Mouse (Mus musculus) right cerebral cortex, postnatal 10 days (tissue): ENCODE data around the gene Ssc4d.

Experiments used
- DNase-seq, 2 experiments: peaks; one replicate each; pipeline ENCODE4 v3.0.0; 2021; ENCODE audit warnings: low spot score in 2 of 2

The Ssc4d gene

DNA sequence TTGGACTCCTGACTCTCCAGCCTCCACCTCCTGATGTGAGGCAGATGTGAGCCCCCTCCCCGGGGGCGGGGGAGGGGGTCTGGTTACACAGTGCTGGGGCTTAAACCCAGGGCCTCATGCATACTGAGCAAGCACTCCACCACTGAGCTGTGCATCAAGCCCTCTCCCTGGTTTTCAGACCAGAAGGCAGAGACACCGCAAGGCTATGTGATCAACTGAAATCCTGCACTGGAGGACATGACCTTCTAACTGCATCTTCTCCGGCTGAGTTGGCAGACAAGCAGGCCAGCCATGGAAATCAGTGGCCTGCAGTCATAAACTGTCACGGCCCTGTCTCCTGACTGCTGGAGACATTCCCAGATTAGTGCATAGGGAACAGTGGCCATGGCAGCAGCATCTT, 33.7 kb downstream of the Ssc4d start:
- DNase-seq: no peak

DNA sequence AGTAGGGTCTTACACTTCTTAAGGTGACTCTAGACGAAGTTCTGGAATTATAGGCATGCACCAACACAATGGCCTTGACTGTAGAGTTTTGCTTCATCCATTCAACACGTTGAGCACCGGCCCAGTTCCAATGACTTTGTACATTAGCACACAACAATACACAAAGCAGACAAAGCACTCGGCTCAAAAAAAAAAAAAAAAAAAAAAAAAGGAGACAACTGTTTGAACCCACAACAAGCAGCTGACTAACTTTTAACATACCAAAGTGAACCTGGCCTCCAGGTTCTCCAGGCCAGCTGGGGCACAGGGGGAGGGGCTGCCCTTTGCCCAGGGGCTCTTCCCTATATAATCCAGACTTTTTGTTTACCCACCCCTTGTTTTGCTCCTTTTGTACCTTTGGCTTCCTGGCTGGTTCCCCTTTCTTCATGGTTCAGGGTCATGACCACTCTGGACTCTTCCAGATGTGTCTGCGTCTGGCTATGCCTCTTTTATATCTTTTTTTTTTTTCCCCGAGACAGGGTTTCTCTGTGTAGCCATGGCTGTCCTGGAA, 38.6 kb downstream of the Ssc4d start:
- no peak for DNase-seq

- DNase-seq: no peak
Observed at GRCm38 (mm10) chr5:135935176-135935523, 39.2 kb downstream of the Ssc4d start.

DNA sequence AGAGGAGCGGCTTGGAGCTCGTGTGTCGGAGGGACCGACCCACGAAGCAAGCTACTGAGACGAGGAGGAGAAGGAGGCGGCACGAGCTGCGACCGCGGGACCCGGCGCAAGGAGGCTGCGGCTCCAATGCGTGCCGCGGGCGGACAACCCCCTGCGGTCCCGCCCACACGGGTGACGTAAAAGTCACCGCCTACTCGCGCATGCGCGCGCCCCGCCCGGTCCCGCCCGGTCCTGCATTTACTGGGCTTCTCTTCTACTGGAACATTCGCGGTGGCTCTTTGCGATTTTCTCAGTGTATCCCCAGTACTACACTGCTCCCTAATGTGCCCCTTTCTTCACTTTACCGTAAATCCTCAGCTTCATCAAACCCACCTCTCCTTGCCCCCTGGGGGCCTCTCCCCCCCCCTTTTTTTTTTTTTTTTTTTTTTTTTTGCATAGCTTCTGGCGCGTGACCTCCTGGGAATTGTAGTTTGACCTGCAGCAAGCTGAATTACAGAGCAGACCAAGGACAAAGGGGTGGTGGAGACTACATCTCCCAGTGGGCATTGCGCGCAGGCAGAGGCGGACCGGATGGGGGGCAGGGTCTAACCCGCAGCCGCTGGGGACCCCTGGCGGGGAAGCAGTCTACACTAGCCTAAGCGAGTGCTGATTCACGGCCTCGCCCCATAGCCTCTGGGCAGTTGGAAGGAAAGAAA, 39.7 kb downstream of the Ssc4d start, which contains the start of gene Ywhag:
TSS of gene Ywhag (minus strand) at position 136 of the 695 bp plus-strand sequence.
- DNase-seq: peak; percentile 98

- peak; percentile 90 for DNase-seq
Observed at GRCm38 (mm10) chr5:135933900-135934441, 40.4 kb downstream of the Ssc4d start.

DNA sequence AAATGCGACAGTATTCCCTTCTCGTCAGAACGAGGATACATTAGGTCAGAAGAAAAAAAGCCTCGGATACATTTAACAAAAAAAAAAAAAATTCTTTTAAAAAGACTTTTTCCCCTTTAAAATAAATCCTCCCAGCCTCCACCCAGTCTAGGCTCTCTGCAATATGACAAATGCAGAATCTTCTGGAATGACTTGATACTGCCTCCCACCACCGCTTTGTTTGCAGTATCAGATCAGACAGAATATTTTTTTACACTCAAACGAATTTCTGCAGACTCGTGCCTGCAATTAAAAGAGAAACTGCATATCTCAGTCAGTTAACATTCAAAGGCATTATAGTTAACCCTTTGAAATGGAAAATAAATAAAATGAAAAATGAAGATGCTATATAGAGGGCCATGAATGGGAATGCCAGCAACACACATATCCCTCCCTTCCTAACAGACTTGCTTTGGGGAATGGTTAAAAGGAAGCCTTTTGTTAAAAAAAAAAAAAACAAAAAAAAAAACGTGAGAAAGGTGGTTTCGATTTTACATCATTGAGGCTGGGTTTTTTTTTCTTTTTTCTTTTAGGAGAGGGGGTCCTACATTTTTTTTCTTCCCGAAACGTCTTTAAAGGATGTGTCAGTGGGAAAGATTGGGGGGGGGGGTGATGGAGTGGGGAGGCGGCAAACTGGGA, 41.0 kb downstream of the Ssc4d start:
- no peak for DNase-seq

DNA sequence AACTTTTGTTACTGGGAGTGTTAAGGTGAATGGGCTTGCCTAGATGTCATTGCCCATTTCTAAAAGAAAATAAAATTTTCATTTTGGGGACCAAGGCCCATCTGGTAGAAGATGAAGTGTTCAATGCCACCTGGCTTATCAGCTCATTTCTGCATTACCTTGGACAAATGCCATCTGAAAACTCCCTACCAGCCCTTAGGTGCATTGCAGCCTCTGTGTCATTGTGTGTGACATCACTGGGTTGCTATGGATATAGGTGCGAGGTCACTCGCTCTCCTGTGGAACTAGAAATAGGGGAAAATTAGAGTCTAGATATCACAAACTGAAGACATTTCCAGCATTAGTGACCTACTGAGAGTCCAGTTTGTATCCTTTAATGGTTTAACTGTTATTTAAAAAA, 42.0 kb downstream of the Ssc4d start:
- DNase-seq: no peak

GRCm38 (mm10) chr5:135931526-135931925, 42.8 kb downstream of the Ssc4d start:
- DNase-seq: no peak

- DNase-seq: no peak
Observed at GRCm38 (mm10) chr5:135929685-135930424, 44.5 kb downstream of the Ssc4d start.

- DNase-seq: no peak
Observed at GRCm38 (mm10) chr5:135923901-135924300, 50.4 kb downstream of the Ssc4d start.

DNA sequence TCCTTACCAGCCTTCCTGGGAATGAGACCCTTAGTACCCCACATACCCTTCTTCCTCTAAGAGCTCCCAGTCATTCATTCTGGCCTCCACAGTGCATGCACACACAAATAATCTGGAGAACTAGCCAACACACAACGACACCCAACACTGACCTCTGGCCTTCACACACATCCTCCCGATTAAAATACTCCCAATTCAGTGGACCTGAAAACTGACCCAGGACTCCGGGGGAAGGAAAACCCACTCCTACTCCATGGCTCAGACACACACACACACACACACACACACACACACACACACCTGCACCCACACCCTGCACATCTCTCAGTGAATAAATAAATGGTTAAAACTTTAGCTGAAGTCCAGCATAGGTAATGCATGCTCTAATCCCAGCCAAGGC, 54.4 kb downstream of the Ssc4d start:
- no peak for DNase-seq

DNA sequence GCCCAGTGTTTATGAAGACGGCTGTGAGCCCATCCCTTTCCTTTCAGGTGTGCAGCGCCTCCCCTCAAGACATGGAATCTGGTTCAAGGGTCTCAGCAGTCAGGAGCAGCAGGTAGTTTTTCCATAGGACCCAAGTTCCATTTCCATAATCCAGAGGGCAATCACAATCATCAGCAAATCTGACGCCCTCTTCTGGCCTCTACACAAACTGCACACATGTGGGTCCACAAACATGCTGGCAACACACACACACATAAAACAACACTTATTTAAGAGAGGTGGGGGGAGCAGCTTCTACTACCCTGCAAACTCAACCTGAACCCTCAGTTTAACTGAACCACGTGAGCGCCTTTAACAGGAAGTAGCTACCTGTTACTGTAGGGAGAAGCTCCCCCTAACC, 55.7 kb downstream of the Ssc4d start:
- DNase-seq: no peak

DNA sequence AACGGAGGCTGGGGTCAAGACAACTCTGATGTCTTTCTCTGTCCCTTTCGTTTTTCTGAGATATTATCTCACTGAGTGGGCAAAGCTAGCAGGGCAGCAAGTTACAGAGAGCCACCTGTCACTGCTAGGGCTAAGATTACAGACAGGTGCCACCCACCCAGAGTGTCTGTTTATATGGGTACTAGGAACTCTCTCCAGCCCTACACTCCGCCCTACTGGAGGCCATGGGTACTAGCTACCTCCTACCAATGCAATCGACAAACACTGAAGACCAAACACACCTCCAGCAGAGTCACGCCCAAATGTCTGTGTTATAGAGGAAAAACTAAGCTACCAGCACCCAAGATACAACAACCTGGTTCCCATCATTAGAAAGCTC, 56.3 kb downstream of the Ssc4d start:
- no peak for DNase-seq

- no peak for DNase-seq
Observed at GRCm38 (mm10) chr5:135917327-135918058, 56.8 kb downstream of the Ssc4d start.

- no peak for DNase-seq
Observed at GRCm38 (mm10) chr5:135916601-135917000, 57.7 kb downstream of the Ssc4d start.

- no peak for DNase-seq
Observed at GRCm38 (mm10) chr5:135916051-135916565, 58.2 kb downstream of the Ssc4d start.

- DNase-seq: no peak
Observed at GRCm38 (mm10) chr5:135914156-135914555, 60.2 kb downstream of the Ssc4d start.

DNA sequence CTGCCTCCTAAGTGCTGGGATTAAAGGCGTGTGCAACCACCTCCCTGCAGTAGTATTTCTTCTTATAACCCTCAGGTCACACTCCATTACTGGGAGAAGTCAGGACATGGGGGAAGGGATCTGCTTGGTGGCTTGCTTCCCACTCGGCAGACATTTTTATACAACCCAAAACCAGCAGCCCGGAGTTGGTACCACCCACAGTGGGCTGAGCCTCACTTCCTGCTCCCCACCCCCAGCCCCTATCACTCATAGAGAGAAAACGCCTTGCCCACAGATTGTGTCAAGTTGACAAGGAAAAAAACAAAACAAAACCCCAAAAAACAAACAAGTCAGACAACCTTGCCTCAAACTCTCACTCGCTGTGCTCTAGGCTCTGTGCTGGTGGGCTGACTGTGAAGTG, 61.1 kb downstream of the Ssc4d start:
- DNase-seq: no peak

DNA sequence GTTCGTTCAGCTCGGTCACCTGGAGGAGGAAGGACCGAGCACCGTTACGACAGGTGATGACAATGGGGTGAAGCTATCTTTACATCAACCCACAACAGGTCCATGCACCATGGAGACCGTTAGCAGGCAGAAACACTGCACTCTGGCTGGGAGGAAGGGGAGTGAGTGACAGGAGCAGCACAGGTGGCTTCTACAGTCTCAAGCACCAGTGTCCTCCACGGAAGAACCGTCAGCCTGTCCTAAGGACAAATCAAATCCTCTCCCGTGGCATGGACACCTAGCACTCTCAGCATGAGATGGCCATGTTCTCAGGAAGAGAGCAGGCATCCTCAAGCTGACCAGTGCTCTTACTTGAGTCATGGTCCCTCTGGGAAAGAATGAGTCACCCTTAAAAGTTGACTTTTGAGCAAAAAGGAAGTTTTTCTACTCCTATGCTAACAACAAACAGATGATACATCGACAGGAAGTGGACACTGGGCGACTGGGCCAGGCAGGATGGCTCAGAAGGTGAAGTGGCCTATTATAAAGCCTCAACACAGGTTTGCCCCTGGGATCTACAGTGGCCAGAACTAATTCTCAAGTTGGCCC, 62.6 kb downstream of the Ssc4d start:
- no peak for DNase-seq

GRCm38 (mm10) chr5:135910813-135911212, 63.5 kb downstream of the Ssc4d start:
- DNase-seq: no peak
